Mouse (Mus musculus) lung, postnatal 25 days (tissue): ENCODE data around the gene Sdsl.
A peak's percentile ranks its signal among the peaks of the same experiment; 100 is the strongest.

Experiments used
- DNase-seq: peaks from one replicate; pipeline ENCODE4 v3.0.0; 2022; ENCODE audit warnings: low spot score

Gene Sdsl

GRCm38 (mm10) chr5:120493873-120494395 is 21.3 kb upstream of the Sdsl start:
- no peak for DNase-seq

GRCm38 (mm10) chr5:120493440-120493839 is 20.8 kb upstream of the Sdsl start:
- no peak for DNase-seq

GRCm38 (mm10) chr5:120492437-120492836 is 19.8 kb upstream of the Sdsl start:
- DNase-seq, result no peak

- no peak for DNase-seq
These were observed 18.1 kb upstream of the Sdsl start for GRCm38 (mm10) chr5:120490679-120491192.

GRCm38 (mm10) chr5:120487844-120488243 is 15.2 kb upstream of the Sdsl start:
- DNase-seq, result no peak

- no peak for DNase-seq
These were observed 10.8 kb upstream of the Sdsl start for GRCm38 (mm10) chr5:120483399-120483798.

GRCm38 (mm10) chr5:120481205-120481604 is 8.6 kb upstream of the Sdsl start:
- no peak for DNase-seq

GRCm38 (mm10) chr5:120479538-120479937 is 6.9 kb upstream of the Sdsl start:
- DNase-seq, result no peak

- no peak for DNase-seq
These were observed 5.4 kb upstream of the Sdsl start for GRCm38 (mm10) chr5:120477993-120478392.

GRCm38 (mm10) chr5:120476296-120476695 is 3.7 kb upstream of the Sdsl start, which contains the start of gene Sds:
Sds (plus strand) TSS chr5:120476526.
- no peak for DNase-seq

- no peak for DNase-seq
These were observed 3.3 kb upstream of the Sdsl start for GRCm38 (mm10) chr5:120475861-120476260.

GRCm38 (mm10) chr5:120473361-120473760 is 751 bp upstream of the Sdsl start:
- no peak for DNase-seq

GRCm38 (mm10) chr5:120471538-120471937 is 1.1 kb downstream of the Sdsl start:
- no peak for DNase-seq

GRCm38 (mm10) chr5:120468830-120469229 is 3.8 kb downstream of the Sdsl start:
- no peak for DNase-seq

GRCm38 (mm10) chr5:120468336-120468735 is 4.3 kb downstream of the Sdsl start:
- DNase-seq, result no peak

GRCm38 (mm10) chr5:120467026-120467425 is 5.6 kb downstream of the Sdsl start:
- no peak for DNase-seq

- DNase-seq, result peak; percentile 12
These were observed 6.8 kb downstream of the Sdsl start for GRCm38 (mm10) chr5:120465860-120466259.

- no peak for DNase-seq
These were observed 7.5 kb downstream of the Sdsl start for GRCm38 (mm10) chr5:120465062-120465461.

- no peak for DNase-seq
These were observed 8.3 kb downstream of the Sdsl start for GRCm38 (mm10) chr5:120464321-120464720.

GRCm38 (mm10) chr5:120461902-120462301 is 10.7 kb downstream of the Sdsl start:
- DNase-seq, result no peak

GRCm38 (mm10) chr5:120459133-120459532 is 13.5 kb downstream of the Sdsl start:
- DNase-seq, result no peak

- peak; percentile 18 for DNase-seq
These were observed 15.0 kb downstream of the Sdsl start for GRCm38 (mm10) chr5:120457628-120458027.

GRCm38 (mm10) chr5:120456841-120457554 is 15.6 kb downstream of the Sdsl start:
- DNase-seq, result no peak

GRCm38 (mm10) chr5:120456253-120456652 is 16.4 kb downstream of the Sdsl start:
- DNase-seq, result no peak
